Mouse (Mus musculus): ENCODE measurements around the gene Rnase2b.

DNA sequence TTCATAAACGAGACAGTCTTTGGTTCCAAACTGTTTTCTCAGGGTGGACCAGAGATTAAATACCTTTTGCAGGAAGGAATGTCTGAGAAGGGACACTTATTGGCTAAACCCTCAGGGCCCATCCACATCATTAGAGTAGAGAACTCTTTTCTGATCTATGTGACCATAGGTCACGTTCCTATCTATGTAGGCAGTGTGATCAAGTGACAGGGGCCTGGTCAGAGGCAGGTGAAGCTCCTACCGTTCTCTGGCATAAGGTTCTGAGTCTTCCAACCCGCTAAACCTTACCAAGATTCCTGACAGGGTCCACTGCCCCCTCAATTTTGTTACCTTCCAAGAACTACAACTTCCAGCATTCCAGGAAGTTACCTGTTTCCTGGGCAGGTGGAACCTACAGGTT, 19.9 kb upstream of the Rnase2b start:
- TF ChIP-seq MAFK (IDR thresholded peaks at IDR 0.05; ENCODE audit: insufficient read depth, low read depth, low read length) (no peak), ZNF384 (IDR thresholded peaks at IDR 0.05; ENCODE audit: low read depth, low read length) (no peak), HCFC1 (IDR thresholded peaks at IDR 0.05; ENCODE audit: borderline replicate concordance, insufficient read depth, low read length) (no peak), CHD2 (IDR thresholded peaks at IDR 0.05; ENCODE audit: low read depth, low read length) (no peak), ZC3H11A (IDR thresholded peaks at IDR 0.05; ENCODE audit: borderline replicate concordance, low read depth, low read length) (no peak)

Data from ES-E14 (cell line).